Mouse (Mus musculus): ENCODE data around the gene Epb41l4b.

- TF ChIP-seq ZKSCAN1 (IDR thresholded peaks at IDR 0.05; ENCODE audit: borderline replicate concordance, low read depth, low read length) (no peak), POLR2AphosphoS2 (IDR thresholded peaks at IDR 0.05; ENCODE audit: low read depth, low read length) (no peak), EP300 (IDR thresholded peaks at IDR 0.05; ENCODE audit: low read length) (no peak), MEF2A (IDR thresholded peaks at IDR 0.05; ENCODE audit: borderline replicate concordance, low read depth, low read length) (no peak), CTCF (conservative IDR thresholded peaks at IDR 0.05 in 1 of 2, IDR thresholded peaks at IDR 0.05 in 1 of 2; ENCODE audit: low read depth in 2 of 2, low read length in 2 of 2) (no peak), POLR2A (IDR thresholded peaks at IDR 0.05; ENCODE audit: low read depth, low read length) (no peak), TBP (conservative IDR thresholded peaks at IDR 0.05; ENCODE audit: low read depth, low read length) (no peak), TCF12 (IDR thresholded peaks at IDR 0.05; ENCODE audit: low read depth, low read length) (no peak), MAZ (IDR thresholded peaks at IDR 0.05; ENCODE audit: low read depth, low read length) (no peak), NRF1 (IDR thresholded peaks at IDR 0.05; ENCODE audit: low read depth, low read length) (no peak), CHD1 (IDR thresholded peaks at IDR 0.05; ENCODE audit: low read depth, low read length) (no peak)
These were observed 135.5 kb downstream of the Epb41l4b start for GRCm38 (mm10) chr4:57007717-57008116.

All from CH12.LX (cell line).